Comparison of ENCODE assay signal across 7 mouse cellular contexts in genomic region chr13:112330919-112331681, GRCm38 (mm10). TPM values are rescaled to one million over a fixed set of nuclear protein-coding genes. Genes with fewer than 3 reads are reported as not detected.
A peak's percentile ranks its signal among the peaks of the same experiment; 100 is the strongest.
DNase-seq lines count a peak whose midpoint lies in the region; ATAC-seq and TF ChIP-seq lines count a peak whose summit lies in the region.

No protein-coding gene starts in this region.

- no peaks in the 10 kb centered on the region; the same call in 1 of the 2 replicates for H3K4me1 ChIP-seq in lung, postnatal 0 days (ENCODE audit: insufficient read depth, low read depth, low read length)
- H3K4me1 ChIP-seq in forebrain, embryonic 12.5 days: peaks cover 23% of the 10 kb centered on the region

- no peaks in the 10 kb centered on the region for H3K27me3 ChIP-seq in lung, postnatal 0 days (replicated peaks; ENCODE audit: insufficient read depth, low read length)
- no peaks in the 10 kb centered on the region for H3K27me3 ChIP-seq in forebrain, embryonic 12.5 days

- ATAC-seq in lung, postnatal 0 days: no peak
- ATAC-seq in forebrain, embryonic 12.5 days (ENCODE audit: low FRiP score): peak; percentile 88
- ATAC-seq in megakaryocyte-erythroid progenitor cell, adult 5-6 weeks (replicated peaks; ENCODE audit: low FRiP score, low TSS enrichment, poor library complexity, severe bottlenecking): no peak

- 33% methylated on average over 8 of the region's 8 CpGs for whole genome bisulfite sequencing in lung, postnatal 0 days
- WGBS in forebrain, embryonic 12.5 days: 33% methylated on average over 8 of the region's 8 CpGs

- TF ChIP-seq EP300 in lung, postnatal 0 days (IDR thresholded peaks at IDR 0.05): no peak

- H3K36me3 ChIP-seq in lung, postnatal 0 days (ENCODE audit: insufficient read depth, low read length): no peaks in the 10 kb centered on the region
- H3K36me3 ChIP-seq in forebrain, embryonic 12.5 days (replicated peaks): no peaks in the 10 kb centered on the region

- H3K4me3 ChIP-seq in lung, postnatal 0 days (ENCODE audit: low read depth, low read length): no peak overlapping the region
- H3K4me3 ChIP-seq in forebrain, embryonic 12.5 days (replicated peaks): no peak overlapping the region

- H3K27ac ChIP-seq in lung, postnatal 0 days (ENCODE audit: low read length): no peak overlapping the region
- H3K27ac ChIP-seq in forebrain, embryonic 12.5 days: peak overlapping the region; percentile 72

- no peaks in the 10 kb centered on the region for H3K9me3 ChIP-seq in lung, postnatal 0 days (ENCODE audit: low read length)
- no peaks in the 10 kb centered on the region for H3K9me3 ChIP-seq in forebrain, embryonic 12.5 days

- no peak for TF ChIP-seq CTCF in lung, postnatal 0 days (IDR thresholded peaks at IDR 0.05)

- H3K9ac ChIP-seq in lung, postnatal 0 days (replicated peaks; ENCODE audit: low read depth): no peak overlapping the region
- H3K9ac ChIP-seq in forebrain, embryonic 12.5 days: no peak overlapping the region

- no peak overlapping the region for H3K4me2 ChIP-seq in lung, postnatal 0 days (replicated peaks; ENCODE audit: low read depth, low read length)
- peak overlapping the region; percentile 25 for H3K4me2 ChIP-seq in forebrain, embryonic 12.5 days

- DNase-seq in lung, postnatal 0 days (ENCODE audit: low spot score): peak; percentile 35
- no peak for DNase-seq in lung, adult 18-20 months
- DNase-seq in kidney, adult 18-20 months: peak; percentile 35
- DNase-seq in neural tube, embryonic 10.5 days (ENCODE audit: extremely low spot score, low spot score): peak; percentile 38
- DNase-seq in thymus, postnatal 25 days: no peak

RNA-seq across cellular contexts. Expression of gene Ankrd55, which starts 42.8 kb away (rescaled TPM):
- polyA plus RNA-seq in lung, postnatal 0 days (2015; fragmentation: Nextera tagmentation; extraction: Ambion mirVana): 0.23 TPM in 1 of 2 replicates, not detected in the other
- polyA plus RNA-seq in forebrain, embryonic 12.5 days (2016; fragmentation: Nextera tagmentation; extraction: Ambion mirVana): 1.0 and 1.3 TPM in 2 replicates
- not detected in 2 replicates for total RNA-seq in megakaryocyte-erythroid progenitor cell, adult 5-6 weeks (2014; fragmentation: Nextera tagmentation)
- not detected in 2 replicates for total RNA-seq in megakaryocyte-erythroid progenitor cell, adult 5-6 weeks (2017)

Comparison
In these comparisons a context has a peak if more than half of its experiments do, and no peak if none do; other contexts are left out.
1. DNase-seq: peak in lung, postnatal 0 days (single experiment), kidney, adult 18-20 months (single experiment) and neural tube, embryonic 10.5 days (single experiment); none in lung, adult 18-20 months (0 of 2) and thymus, postnatal 25 days (single experiment).